Mouse (Mus musculus) liver, adult (tissue): ENCODE results near the gene Fkbp1b.

ENCODE experiments used
- GATA4 ChIP-seq: IDR thresholded peaks from 2 replicates; pipeline ENCODE4 v1.6.1; 2014; ENCODE audit warnings: mild to moderate bottlenecking, low read length; ENCODE audit not compliant: insufficient replicate concordance

The Fkbp1b gene

GRCm38 (mm10) chr12:4841392-4841887, at the start of gene Fkbp1b:
Fkbp1b (minus strand) TSS chr12:4841591.
- no peak for TF ChIP-seq GATA4

- no peak for TF ChIP-seq GATA4
These were observed 48.5 kb upstream of the Fkbp1b start for GRCm38 (mm10) chr12:4889891-4890290.

DNA sequence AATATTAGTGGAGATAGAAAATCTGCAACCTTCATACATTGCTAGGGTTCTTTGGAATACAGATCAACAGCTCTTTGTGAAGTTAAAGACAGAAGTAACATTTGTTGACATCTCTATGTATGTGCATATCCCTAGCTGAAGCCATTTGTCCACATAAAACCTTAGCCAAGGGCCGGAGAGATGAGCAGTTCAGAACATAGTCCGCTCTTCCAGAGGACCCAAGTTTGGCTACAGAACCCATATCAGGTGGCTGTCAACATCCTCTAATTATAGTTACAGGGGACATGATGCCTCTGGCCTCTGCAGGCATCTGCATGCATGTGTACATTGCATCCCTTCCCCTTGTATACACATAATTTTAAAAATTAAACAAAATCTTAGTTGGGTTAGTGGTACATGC, 47.9 kb upstream of the Fkbp1b start:
- no peak for TF ChIP-seq GATA4

- no peak for TF ChIP-seq GATA4
These were observed 47.3 kb upstream of the Fkbp1b start for GRCm38 (mm10) chr12:4888739-4889138.

DNA sequence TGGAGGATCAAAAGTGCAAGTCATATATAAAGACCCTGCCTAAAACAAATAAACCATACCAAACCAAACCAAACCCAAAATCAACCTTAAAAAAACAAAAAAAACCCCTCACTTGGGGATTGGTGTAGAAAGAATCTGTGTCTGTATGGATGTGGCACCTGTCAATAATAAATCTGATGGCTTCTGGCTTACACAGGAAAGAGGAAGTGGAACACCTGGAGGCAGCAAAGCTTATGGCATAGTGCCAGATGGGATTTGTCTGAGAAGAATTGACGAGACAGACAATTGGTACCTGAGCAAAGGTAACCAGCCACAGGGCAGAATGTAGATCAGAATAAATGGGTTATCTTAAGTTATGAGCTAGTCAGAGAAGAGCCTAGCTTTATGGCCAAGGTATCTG, 43.7 kb upstream of the Fkbp1b start:
- no peak for TF ChIP-seq GATA4

- TF ChIP-seq GATA4: no peak
These were observed 40.7 kb upstream of the Fkbp1b start for GRCm38 (mm10) chr12:4882086-4882485.

GRCm38 (mm10) chr12:4879048-4879447, 37.7 kb upstream of the Fkbp1b start:
- TF ChIP-seq GATA4: no peak

DNA sequence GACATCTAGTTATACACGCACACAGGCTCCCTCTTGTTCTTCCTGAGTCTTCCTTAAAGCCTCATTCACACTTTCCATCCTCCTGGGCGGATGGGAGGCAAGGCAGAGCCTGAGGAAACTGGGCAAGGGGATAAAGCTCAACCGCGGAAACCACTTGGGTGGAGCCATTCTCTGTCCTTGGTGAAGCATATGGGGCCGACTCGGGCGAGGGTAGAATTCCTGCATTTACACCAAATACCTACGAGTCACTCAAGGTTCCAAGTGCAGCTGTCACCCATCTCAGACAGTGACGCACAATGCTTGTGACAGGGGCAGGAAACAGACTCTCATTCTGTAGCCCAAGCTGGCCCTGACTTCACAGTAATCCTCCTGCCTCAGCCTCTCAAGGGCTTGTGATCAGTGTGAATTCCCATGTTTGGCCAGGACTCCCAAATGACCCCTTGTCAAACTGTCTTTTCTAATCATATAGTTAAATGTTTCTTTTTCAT, 36.9 kb upstream of the Fkbp1b start:
- no peak for TF ChIP-seq GATA4

GRCm38 (mm10) chr12:4875623-4876022, 34.2 kb upstream of the Fkbp1b start:
- TF ChIP-seq GATA4: peak; percentile 57; the same call in 1 of the 2 replicates

- no peak for TF ChIP-seq GATA4
These were observed 33.0 kb upstream of the Fkbp1b start, which contains the start of gene Mfsd2b for GRCm38 (mm10) chr12:4874161-4874927. Mfsd2b (minus strand) TSS chr12:4874359.

GRCm38 (mm10) chr12:4873531-4873930, 32.1 kb upstream of the Fkbp1b start:
- TF ChIP-seq GATA4: no peak

- TF ChIP-seq GATA4: no peak
These were observed 31.6 kb upstream of the Fkbp1b start for GRCm38 (mm10) chr12:4872983-4873477.

DNA sequence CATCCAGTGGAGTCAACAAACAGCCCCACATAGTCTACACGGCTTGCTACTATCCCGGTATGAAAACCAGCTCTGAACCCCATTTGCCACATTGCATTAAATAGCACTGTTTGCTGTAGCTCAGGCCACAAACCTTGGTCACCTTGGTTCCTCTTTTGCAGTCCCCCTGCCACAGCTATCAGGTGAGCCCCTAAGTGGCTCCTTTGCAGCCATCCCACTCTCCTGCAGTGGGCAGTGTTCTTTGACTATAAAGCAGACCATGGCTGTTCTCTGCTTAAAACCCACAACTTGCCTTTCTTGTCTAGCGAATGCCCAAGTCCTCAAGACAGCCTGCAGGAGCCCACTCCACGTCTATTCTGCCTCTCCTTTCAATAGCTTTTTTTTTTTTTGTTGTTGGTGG, 30.9 kb upstream of the Fkbp1b start:
- no peak for TF ChIP-seq GATA4

GRCm38 (mm10) chr12:4871260-4871659, 29.9 kb upstream of the Fkbp1b start:
- no peak for TF ChIP-seq GATA4

GRCm38 (mm10) chr12:4868924-4869323, 27.5 kb upstream of the Fkbp1b start:
- TF ChIP-seq GATA4: no peak

- TF ChIP-seq GATA4: no peak
These were observed 22.9 kb upstream of the Fkbp1b start for GRCm38 (mm10) chr12:4864338-4864690.
